Mouse (Mus musculus): ENCODE results near the gene Dus2. TPM values are rescaled to one million over a fixed set of nuclear protein-coding genes. Genes with fewer than 3 reads are reported as not detected.
"Not testable (repeated sequence)": the region's sequence is repeated elsewhere in the genome, so short reads cannot be mapped to it uniquely, and the experiment has no call there.

Dus2 gene
- polyA plus RNA-seq, 1 experiment from 2014 or later: 20.7 TPM

DNA sequence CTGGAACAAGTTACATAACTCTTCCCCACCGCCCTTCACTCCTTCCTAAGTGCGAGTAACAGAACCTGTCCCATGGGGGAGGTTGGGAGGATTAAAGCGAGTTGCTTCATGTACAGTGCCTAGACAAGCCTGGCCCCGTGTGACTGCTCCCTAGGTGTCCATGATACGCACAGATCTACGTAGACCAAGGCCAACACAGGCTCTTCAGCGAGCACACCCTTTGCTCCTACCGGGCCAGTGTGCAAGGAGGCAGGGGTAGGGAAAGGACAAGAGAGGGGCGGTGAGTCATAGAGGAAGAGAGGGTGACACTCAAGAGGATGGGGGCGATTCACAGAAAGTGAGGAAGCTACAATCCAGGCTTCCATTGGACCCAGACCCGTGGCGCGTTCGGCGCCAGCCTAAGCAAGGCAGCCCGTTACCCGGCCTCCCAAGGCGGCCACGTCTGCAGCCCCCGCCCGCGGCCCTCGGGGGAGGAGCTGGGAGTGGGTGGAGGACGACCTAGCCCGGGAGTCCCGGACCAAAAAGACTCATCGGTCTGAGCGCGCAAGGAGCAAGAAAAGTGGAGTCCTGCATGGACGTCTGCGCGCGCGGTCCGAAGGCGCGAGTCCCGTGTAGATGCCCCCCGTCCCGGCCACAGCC is 25.8 kb upstream of the Dus2 start:
- H3K9ac ChIP-seq: peak overlapping the region; percentile 56
- no peaks in the 10 kb centered on the region for H3K36me3 ChIP-seq
- peaks cover 45% of the 10 kb centered on the region for H3K27me3 ChIP-seq
- H3K4me2 ChIP-seq (replicated peaks): peak overlapping the region; percentile 72
- 3% methylated on average over 40 of the region's 40 CpGs for WGBS
- 0 out of 2 replicates have a peak overlapping the region, but pooled peaks have one; percentile 17 for H3K27ac ChIP-seq
- H3K4me3 ChIP-seq: peak overlapping the region; percentile 54
- H3K9me3 ChIP-seq (replicated peaks): no peaks in the 10 kb centered on the region
- H3K4me1 ChIP-seq: peaks cover 15% of the 10 kb centered on the region
- peak; percentile 46 for ATAC-seq (ENCODE audit: low FRiP score)

DNA sequence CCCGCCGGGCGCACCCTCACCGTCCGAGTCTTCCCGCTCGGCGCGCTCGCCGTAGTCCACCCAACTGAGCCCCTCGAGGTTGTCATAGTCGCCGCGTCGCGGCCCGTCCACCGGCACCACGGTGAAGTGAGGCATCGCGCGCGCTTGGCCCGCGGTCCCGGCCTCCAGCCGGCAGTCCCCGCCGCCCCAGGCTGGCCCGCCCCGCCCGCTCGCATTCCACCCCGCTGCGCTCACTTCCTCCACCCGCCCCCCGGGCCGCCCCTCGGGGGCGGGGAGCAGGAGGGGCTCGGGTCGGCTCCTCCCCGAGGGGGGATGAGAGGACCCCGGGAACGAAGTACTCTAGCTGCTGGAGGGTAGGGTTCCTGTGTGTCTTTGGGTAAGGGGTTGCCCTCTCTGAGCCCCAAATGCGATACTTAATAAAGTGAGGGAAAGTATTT is 25.2 kb upstream of the Dus2 start, which contains the start of gene Slc12a4:
Slc12a4 (minus strand) TSS at position 193 of the 437 bp plus-strand sequence.
- H3K9ac ChIP-seq: peak within 1 kb of the TSS; percentile 56
- peaks cover 15% of the 10 kb centered on the region for H3K4me1 ChIP-seq
- H3K27me3 ChIP-seq: peaks cover 45% of the 10 kb centered on the region
- peak; percentile 56 for ATAC-seq (ENCODE audit: low FRiP score)
- H3K36me3 ChIP-seq: no peaks in the 10 kb centered on the region
- WGBS: under 1% methylated on average over 45 of the region's 47 CpGs
- H3K4me3 ChIP-seq: peak within 1 kb of the TSS; percentile 54
- H3K27ac ChIP-seq: 0 out of 2 replicates have a peak within 1 kb of the TSS, but pooled peaks have one; percentile 17
- H3K4me2 ChIP-seq (replicated peaks): peak within 1 kb of the TSS; percentile 72
- H3K9me3 ChIP-seq (replicated peaks): no peaks in the 10 kb centered on the region

DNA sequence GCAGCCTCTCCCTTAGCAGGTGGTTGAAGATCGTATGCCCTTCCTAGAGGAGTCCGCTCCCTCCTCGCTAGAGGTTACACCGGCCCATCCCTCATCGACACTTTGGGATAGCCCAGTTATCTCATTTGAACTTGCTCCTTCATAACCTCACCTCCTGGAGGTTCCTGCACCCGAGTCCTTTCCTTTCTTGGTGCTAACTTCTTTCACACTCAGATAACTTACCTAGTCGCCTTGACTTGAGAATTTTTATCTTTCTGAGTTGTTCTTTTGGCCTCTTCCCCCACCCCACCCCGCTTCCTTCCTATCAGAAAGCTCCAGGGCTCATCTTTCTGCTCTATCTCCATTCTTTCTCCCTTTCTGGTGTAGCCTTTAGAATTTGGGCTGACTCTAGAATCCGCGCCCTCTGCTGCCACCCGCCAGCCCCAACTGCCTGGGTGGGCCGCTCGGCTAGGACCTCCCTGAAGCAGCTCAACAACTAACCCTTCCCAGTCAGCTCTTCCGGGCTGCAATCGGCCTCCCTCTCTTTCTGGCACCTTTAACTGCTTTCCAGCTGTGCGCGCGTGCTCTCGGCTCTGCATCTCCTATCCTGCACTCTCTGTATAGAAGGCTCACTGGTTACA is 24.3 kb upstream of the Dus2 start:
- no peak overlapping the region for H3K9ac ChIP-seq
- no peaks in the 10 kb centered on the region for H3K9me3 ChIP-seq (replicated peaks)
- peak overlapping the region; percentile 72 for H3K4me2 ChIP-seq (replicated peaks)
- peak overlapping the region; percentile 54; the same call in 1 of the 2 replicates for H3K4me3 ChIP-seq
- 6% methylated on average over 19 of the region's 19 CpGs for WGBS
- peaks cover 45% of the 10 kb centered on the region for H3K27me3 ChIP-seq
- no peak for ATAC-seq (ENCODE audit: low FRiP score)
- no peaks in the 10 kb centered on the region for H3K36me3 ChIP-seq
- peaks cover 15% of the 10 kb centered on the region for H3K4me1 ChIP-seq
- no peak overlapping the region for H3K27ac ChIP-seq

DNA sequence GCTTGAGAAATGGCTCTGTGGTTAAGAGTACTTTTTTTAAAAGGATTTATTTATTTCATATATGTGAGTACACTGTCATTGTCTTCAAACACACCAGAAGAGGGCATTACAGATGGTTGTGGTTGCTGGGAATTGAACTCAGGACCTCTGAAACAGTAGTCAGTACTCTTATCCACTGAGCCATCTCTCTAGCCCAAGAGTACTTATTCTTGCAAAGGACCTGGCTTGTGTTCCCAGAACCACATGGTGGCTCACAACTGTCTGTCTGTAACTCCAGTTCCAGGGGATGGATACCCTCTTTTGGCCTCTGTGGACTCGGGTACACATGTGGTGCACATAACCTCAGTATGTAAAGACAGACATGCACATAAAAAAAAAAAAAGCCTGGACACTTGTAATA is 21.8 kb upstream of the Dus2 start:
- ATAC-seq (ENCODE audit: low FRiP score): no peak
- H3K9ac ChIP-seq: no peak overlapping the region
- H3K4me2 ChIP-seq (replicated peaks): no peak overlapping the region
- H3K4me3 ChIP-seq: no peak overlapping the region
- no peaks in the 10 kb centered on the region for H3K36me3 ChIP-seq
- H3K27me3 ChIP-seq: peaks cover 36% of the 10 kb centered on the region
- WGBS: 80% methylated on average over 1 of the region's 1 CpGs
- peaks cover 14% of the 10 kb centered on the region for H3K4me1 ChIP-seq
- H3K27ac ChIP-seq: no peak overlapping the region
- H3K9me3 ChIP-seq (replicated peaks): no peaks in the 10 kb centered on the region

DNA sequence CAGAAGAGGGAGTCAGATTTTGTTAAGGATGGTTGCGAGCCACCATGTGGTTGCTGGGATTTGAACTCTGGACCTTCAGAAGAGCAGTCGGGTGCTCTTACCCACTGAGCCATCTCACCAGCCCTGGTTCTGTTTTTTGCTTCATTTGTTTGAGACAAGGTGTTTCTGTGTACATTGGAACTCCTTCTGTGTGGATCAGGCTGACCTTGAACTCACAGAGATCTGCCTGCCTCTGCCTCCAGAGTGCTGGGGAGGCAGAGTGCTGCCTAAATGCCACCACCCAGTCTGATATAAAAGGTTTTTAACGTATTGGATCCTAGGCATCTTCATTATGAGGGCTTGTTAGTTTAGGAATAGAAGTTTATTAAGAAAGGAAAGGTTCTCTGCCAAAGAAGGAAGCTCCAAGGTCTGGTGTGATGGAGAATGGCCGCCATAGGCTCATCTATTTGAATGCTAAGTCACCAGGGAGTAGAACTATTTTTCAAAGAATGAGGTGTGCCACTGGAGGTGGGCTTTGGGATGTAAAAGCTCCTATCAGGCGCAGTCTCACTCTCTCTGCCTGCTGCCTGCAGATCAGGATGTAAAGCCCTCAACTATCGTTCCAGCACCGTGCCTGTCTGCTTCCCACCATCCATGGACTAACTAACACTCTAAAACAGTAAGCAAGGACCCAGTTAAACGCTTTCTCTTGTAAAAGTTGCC is 20.0 kb upstream of the Dus2 start:
- H3K27ac ChIP-seq: no peak overlapping the region
- no peak for ATAC-seq (ENCODE audit: low FRiP score)
- H3K9ac ChIP-seq: no peak overlapping the region
- no peaks in the 10 kb centered on the region for H3K9me3 ChIP-seq (replicated peaks)
- 79% methylated on average over 8 of the region's 8 CpGs for WGBS
- H3K27me3 ChIP-seq: peaks cover 18% of the 10 kb centered on the region
- no peak overlapping the region for H3K4me2 ChIP-seq (replicated peaks)
- H3K36me3 ChIP-seq: no peaks in the 10 kb centered on the region
- no peak overlapping the region for H3K4me3 ChIP-seq
- 0 out of 2 replicates have a peak, but pooled peaks cover under 1% of the 10 kb centered on the region for H3K4me1 ChIP-seq

DNA sequence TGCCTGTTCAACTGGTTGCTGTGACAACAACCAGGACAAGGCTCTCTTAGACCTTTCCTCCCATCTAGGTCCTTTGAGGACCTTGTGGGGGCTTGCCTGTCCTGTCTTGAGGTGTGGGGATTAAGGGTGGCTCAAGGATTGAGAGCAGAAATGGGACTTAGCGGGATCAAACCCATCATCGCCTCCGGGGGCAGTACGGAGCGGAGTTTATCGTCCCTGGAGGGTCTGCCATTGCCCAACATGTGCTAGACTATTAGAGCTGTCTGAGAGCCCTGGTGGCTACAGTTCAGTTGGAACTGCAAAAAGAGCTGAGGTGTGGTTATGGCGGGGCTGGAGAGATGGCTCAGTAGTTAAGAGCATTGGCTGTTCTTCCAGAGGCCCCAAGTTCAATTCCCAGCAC is 15.8 kb upstream of the Dus2 start:
- no peaks in the 10 kb centered on the region for H3K36me3 ChIP-seq
- no peak overlapping the region for H3K27ac ChIP-seq
- 68% methylated on average over 7 of the region's 7 CpGs for WGBS
- no peak for ATAC-seq (ENCODE audit: low FRiP score)
- no peak overlapping the region for H3K4me3 ChIP-seq
- H3K4me1 ChIP-seq: no peaks in the 10 kb centered on the region
- H3K9ac ChIP-seq: no peak overlapping the region
- H3K4me2 ChIP-seq (replicated peaks): no peak overlapping the region
- H3K27me3 ChIP-seq: no peaks in the 10 kb centered on the region
- H3K9me3 ChIP-seq (replicated peaks): no peaks in the 10 kb centered on the region

DNA sequence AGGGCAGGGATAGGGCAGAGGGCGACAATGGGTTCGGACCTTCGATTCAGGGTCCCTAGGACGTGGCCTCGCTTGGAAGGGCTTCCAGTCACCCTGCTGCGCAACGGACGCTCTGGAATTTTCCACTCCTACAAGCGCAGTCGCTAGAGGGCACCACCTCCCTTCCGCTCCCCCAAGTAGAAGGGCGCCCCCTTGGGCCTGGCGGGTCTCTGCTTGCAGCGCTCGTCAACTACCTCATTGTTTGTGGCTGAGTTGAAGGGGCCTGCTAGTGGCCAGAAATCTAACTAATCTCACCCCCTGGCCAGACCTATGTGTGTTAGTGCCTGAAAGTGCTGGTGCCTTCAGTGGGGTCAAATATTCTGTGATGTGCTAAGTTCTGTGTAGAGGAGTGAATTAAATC is 11.8 kb upstream of the Dus2 start, which contains the start of gene Dpep3:
Dpep3 (minus strand) TSS at position 105 of the 400 bp plus-strand sequence.
- ATAC-seq (ENCODE audit: low FRiP score): no peak
- no peak within 1 kb of the TSS for H3K4me2 ChIP-seq (replicated peaks)
- no peaks in the 10 kb centered on the region for H3K4me1 ChIP-seq
- no peak within 1 kb of the TSS for H3K27ac ChIP-seq
- no peaks in the 10 kb centered on the region for H3K36me3 ChIP-seq
- H3K4me3 ChIP-seq: no peak within 1 kb of the TSS
- H3K9ac ChIP-seq: no peak within 1 kb of the TSS
- 93% methylated on average over 15 of the region's 15 CpGs for WGBS
- H3K27me3 ChIP-seq: no peaks in the 10 kb centered on the region
- no peaks in the 10 kb centered on the region for H3K9me3 ChIP-seq (replicated peaks)

DNA sequence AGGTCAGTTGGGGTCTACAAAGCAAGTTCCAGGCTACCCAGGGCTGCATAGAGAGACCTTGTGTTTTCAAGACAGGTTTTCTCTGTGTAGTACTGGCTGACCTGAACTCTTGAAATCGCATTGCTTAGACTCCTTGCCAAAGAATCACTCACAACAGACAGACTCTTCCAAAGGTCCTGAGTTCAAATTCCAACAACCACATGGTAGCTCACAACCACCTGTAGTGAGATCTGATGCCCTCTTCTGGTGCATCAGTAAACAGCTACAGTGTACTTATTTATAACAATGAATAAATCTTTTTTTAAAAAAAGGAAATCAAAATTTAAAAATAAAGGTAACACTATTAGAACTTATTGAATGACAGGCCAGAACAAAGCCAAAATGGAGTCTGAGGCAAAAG is 10.0 kb upstream of the Dus2 start:
- no peaks in the 10 kb centered on the region for H3K9me3 ChIP-seq (replicated peaks)
- H3K4me1 ChIP-seq: no peaks in the 10 kb centered on the region
- no peak overlapping the region for H3K9ac ChIP-seq
- no peaks in the 10 kb centered on the region for H3K36me3 ChIP-seq
- no peak overlapping the region for H3K27ac ChIP-seq
- H3K27me3 ChIP-seq: no peaks in the 10 kb centered on the region
- H3K4me3 ChIP-seq: no peak overlapping the region
- H3K4me2 ChIP-seq (replicated peaks): no peak overlapping the region
- 84% methylated on average over 1 of the region's 1 CpGs for WGBS
- no peak for ATAC-seq (ENCODE audit: low FRiP score)

DNA sequence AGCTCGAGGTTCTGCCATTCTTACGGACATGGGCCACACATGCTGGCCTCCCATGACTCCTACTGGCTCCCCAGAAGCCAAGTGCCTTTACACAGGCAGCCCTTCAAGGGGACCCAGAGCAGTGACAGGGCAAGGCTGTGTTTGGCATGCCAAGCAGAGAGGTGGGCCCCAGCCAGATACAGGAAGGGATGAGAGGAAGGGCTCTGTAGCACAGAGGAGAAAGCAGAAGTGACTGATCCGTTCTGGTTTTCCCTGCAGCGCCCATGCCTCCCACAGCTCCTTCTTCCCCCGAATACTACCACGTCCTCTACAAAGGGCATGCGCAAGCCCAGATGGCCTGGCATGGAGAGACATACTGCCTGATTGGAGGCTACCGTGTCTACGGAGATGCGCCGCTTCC is 7.7 kb upstream of the Dus2 start:
- not testable (repeated sequence) for ATAC-seq (ENCODE audit: low FRiP score); H3K4me3 ChIP-seq; H3K27ac ChIP-seq; H3K27me3 ChIP-seq; H3K4me1 ChIP-seq; H3K9me3 ChIP-seq (replicated peaks); H3K36me3 ChIP-seq; H3K9ac ChIP-seq; H3K4me2 ChIP-seq (replicated peaks)
- 86% methylated on average over 11 of the region's 11 CpGs for WGBS

DNA sequence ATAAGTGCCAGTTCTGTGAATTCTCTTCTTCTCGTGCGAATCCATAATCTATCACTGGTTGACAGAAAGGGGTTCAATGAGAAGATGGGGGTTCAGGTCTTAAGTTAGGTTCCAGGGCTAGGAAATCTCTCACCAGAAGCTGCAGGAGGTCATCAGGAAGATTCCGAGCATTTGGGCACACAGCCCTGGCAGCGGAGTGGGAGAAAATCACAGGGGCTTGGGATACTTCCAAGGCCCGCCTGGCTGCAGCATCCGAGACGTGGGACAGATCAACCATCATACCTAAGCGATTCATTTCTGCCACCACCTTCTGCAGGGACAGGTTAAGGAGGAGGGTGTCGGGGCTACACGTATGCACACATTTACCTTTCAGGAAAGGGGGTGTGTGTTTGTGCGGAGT is 2.6 kb upstream of the Dus2 start:
- Histone ChIP-seq H3K27ac (no peak overlapping the region), H3K9ac (no peak overlapping the region), H3K9me3 (replicated peaks) (no peaks in the 10 kb centered on the region), H3K4me2 (replicated peaks) (no peak overlapping the region), H3K4me3 (no peak overlapping the region), H3K4me1 (no peaks in the 10 kb centered on the region), H3K36me3 (no peaks in the 10 kb centered on the region), H3K27me3 (no peaks in the 10 kb centered on the region)
- WGBS: 86% methylated on average over 11 of the region's 11 CpGs
- ATAC-seq (ENCODE audit: low FRiP score): no peak

DNA sequence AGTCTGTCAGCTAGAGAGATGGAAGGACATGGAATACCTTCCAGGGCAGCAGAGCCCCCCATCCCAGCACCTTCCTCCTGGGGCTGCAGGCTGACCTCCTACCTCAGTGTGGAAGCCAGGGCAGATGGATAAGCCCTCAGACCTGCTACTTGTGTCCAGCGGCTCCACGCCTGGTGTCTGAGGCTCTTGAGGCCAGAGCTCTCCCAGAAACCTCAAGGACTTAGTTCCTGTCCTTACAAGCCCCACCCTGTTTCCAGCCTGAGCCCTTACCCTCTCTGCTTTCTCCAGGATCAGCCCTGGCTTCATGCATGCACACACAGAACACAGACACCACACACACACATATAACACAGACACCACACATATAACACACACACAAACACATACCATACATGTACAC is 409 bp downstream of the Dus2 start:
- H3K36me3 ChIP-seq: no peaks in the 10 kb centered on the region
- 88% methylated on average over 2 of the region's 2 CpGs for WGBS
- ATAC-seq (ENCODE audit: low FRiP score): no peak
- no peaks in the 10 kb centered on the region for H3K9me3 ChIP-seq (replicated peaks)
- H3K27ac ChIP-seq: no peak overlapping the region
- H3K9ac ChIP-seq: no peak overlapping the region
- no peak overlapping the region for H3K4me3 ChIP-seq
- H3K4me2 ChIP-seq (replicated peaks): no peak overlapping the region
- no peaks in the 10 kb centered on the region for H3K27me3 ChIP-seq
- no peaks in the 10 kb centered on the region for H3K4me1 ChIP-seq

DNA sequence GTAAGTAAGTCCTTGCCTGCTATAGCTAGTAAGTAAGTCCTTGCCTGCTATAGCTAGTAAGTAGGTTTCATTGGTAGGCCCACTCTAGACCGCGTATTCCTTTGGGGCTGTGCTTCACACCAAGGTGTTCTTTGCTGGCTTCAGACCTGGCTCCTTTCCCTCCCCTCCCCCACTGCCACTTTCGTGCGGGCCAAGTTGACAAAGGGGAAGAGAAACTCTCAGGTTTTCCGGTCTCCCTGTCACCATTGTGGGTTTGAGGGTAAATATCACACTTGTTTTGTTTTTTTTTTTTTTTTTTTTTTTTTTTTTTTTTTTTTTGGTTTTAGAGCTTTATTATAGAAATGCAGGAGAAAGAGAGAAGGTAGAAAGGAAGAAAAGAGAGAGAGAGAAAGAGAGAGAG is 1.4 kb downstream of the Dus2 start:
- no peak overlapping the region for H3K27ac ChIP-seq

More for the DNA sequence above, 1.4 kb downstream of the Dus2 start:
- ATAC-seq (ENCODE audit: low FRiP score): no peak
- no peaks in the 10 kb centered on the region for H3K36me3 ChIP-seq
- H3K4me2 ChIP-seq (replicated peaks): no peak overlapping the region
- WGBS: 70% methylated on average over 5 of the region's 5 CpGs
- H3K4me3 ChIP-seq: no peak overlapping the region
- no peaks in the 10 kb centered on the region for H3K27me3 ChIP-seq
- H3K9ac ChIP-seq: no peak overlapping the region
- no peaks in the 10 kb centered on the region for H3K9me3 ChIP-seq (replicated peaks)
- H3K4me1 ChIP-seq: no peaks in the 10 kb centered on the region
